Mouse (Mus musculus) gastrocnemius, adult 8-10 months (tissue): ENCODE measurements around the gene Dcbld1. TPM values are rescaled to one million over a fixed set of nuclear protein-coding genes. Genes with fewer than 3 reads are reported as not detected.
"Not testable (repeated sequence)": the region's sequence is repeated elsewhere in the genome, so short reads cannot be mapped to it uniquely, and the experiment has no call there.

Experiments used
- DNase-seq, 2 experiments: peaks; one replicate each; pipeline ENCODE4 v3.0.0; 2022; ENCODE audit warnings: low spot score in 2 of 2
- total RNA-seq, 4 experiments: library from RNA; stranded (reverse); gene quantifications; 2 replicates each; pipeline ENCODE4 v1.2.4; 2022

Gene Dcbld1
- total RNA-seq, 4 experiments from 2014 or later: 0.70 to 1.5 (median 0.76) TPM

- no peak for DNase-seq
Observed at GRCm38 (mm10) chr10:52260209-52260608, 26.8 kb downstream of the Dcbld1 start.

- DNase-seq: no peak
Observed at GRCm38 (mm10) chr10:52264162-52264561, 30.7 kb downstream of the Dcbld1 start.

GRCm38 (mm10) chr10:52268879-52269278 is 35.5 kb downstream of the Dcbld1 start:
- no peak for DNase-seq

- DNase-seq: no peak
Observed at GRCm38 (mm10) chr10:52271385-52271784, 38.0 kb downstream of the Dcbld1 start.

- no peak for DNase-seq
Observed at GRCm38 (mm10) chr10:52273012-52273411, 39.6 kb downstream of the Dcbld1 start.

- DNase-seq: no peak
Observed at GRCm38 (mm10) chr10:52274001-52274909, 40.8 kb downstream of the Dcbld1 start.

- DNase-seq: no peak
Observed at GRCm38 (mm10) chr10:52274910-52275604, 41.6 kb downstream of the Dcbld1 start.

- DNase-seq: no peak
Observed at GRCm38 (mm10) chr10:52276579-52276978, 43.2 kb downstream of the Dcbld1 start.

GRCm38 (mm10) chr10:52277564-52277963 is 44.1 kb downstream of the Dcbld1 start:
- not testable (repeated sequence) for DNase-seq

GRCm38 (mm10) chr10:52278011-52278434 is 44.6 kb downstream of the Dcbld1 start:
- no peak for DNase-seq

- no peak for DNase-seq
Observed at GRCm38 (mm10) chr10:52278866-52279265, 45.4 kb downstream of the Dcbld1 start.

GRCm38 (mm10) chr10:52279876-52280275 is 46.5 kb downstream of the Dcbld1 start:
- DNase-seq: no peak

- DNase-seq: no peak
Observed at GRCm38 (mm10) chr10:52280623-52281022, 47.2 kb downstream of the Dcbld1 start.

GRCm38 (mm10) chr10:52281337-52281736 is 47.9 kb downstream of the Dcbld1 start:
- no peak for DNase-seq

- no peak for DNase-seq
Observed at GRCm38 (mm10) chr10:52284578-52284977, 51.2 kb downstream of the Dcbld1 start.

- no peak for DNase-seq
Observed at GRCm38 (mm10) chr10:52287852-52288533, 54.6 kb downstream of the Dcbld1 start.

- DNase-seq: no peak
Observed at GRCm38 (mm10) chr10:52289261-52289660, 55.8 kb downstream of the Dcbld1 start.

GRCm38 (mm10) chr10:52292391-52292790 is 59.0 kb downstream of the Dcbld1 start:
- not testable (repeated sequence) for DNase-seq

- no peak for DNase-seq
Observed at GRCm38 (mm10) chr10:52293921-52294577, 60.6 kb downstream of the Dcbld1 start.

- DNase-seq: no peak
Observed at GRCm38 (mm10) chr10:52295934-52296333, 62.5 kb downstream of the Dcbld1 start.

- DNase-seq: not testable (repeated sequence)
Observed at GRCm38 (mm10) chr10:52298568-52298967, 65.1 kb downstream of the Dcbld1 start.
